8 mouse cellular contexts compared by ENCODE assay signal in genomic region chr6:128308311-128308710, GRCm38 (mm10). TPM values are rescaled to one million over a fixed set of nuclear protein-coding genes. Genes with fewer than 3 reads are reported as not detected.
DNase-seq lines count a peak whose midpoint lies in the region; ATAC-seq and TF ChIP-seq lines count a peak whose summit lies in the region.

No protein-coding gene starts in this region.

- H3K27ac ChIP-seq in kidney, embryonic 16.5 days (ENCODE audit: low read length) = no peak overlapping the region
- no peak overlapping the region for H3K27ac ChIP-seq in stomach, postnatal 0 days (replicated peaks)

- no peaks in the 10 kb centered on the region for H3K4me1 ChIP-seq in kidney, embryonic 16.5 days (ENCODE audit: insufficient read depth, low read length)
- no peaks in the 10 kb centered on the region for H3K4me1 ChIP-seq in stomach, postnatal 0 days (replicated peaks; ENCODE audit: control insufficient read depth, insufficient read depth)

- TF ChIP-seq EP300 in stomach, postnatal 0 days (optimal IDR thresholded peaks at IDR 0.05) = no peak

- peak; percentile 32 to 77 for DNase-seq in heart, adult 18-20 months
- DNase-seq in heart, adult 11 months = no peak
- DNase-seq in MN1 (ENCODE audit: low spot score) = peak; percentile 18
- peak; percentile 69 to 78 for DNase-seq in cerebellum, postnatal 36 days
- DNase-seq in lung, postnatal 14 days = peak; percentile 79
- DNase-seq in stomach, postnatal 0 days (ENCODE audit: low spot score) = peak; percentile 74

- no peak overlapping the region for H3K4me3 ChIP-seq in kidney, embryonic 16.5 days (ENCODE audit: low read length)
- no peak overlapping the region for H3K4me3 ChIP-seq in stomach, postnatal 0 days (ENCODE audit: low read depth, low read length)

- H3K36me3 ChIP-seq in kidney, embryonic 16.5 days (ENCODE audit: insufficient read depth, low read length) = no peaks in the 10 kb centered on the region
- H3K36me3 ChIP-seq in stomach, postnatal 0 days (ENCODE audit: control insufficient read depth, insufficient read depth, low read length) = no peaks in the 10 kb centered on the region

- no peak overlapping the region for H3K4me2 ChIP-seq in kidney, embryonic 16.5 days (replicated peaks; ENCODE audit: low read depth, low read length)
- no peak overlapping the region for H3K4me2 ChIP-seq in stomach, postnatal 0 days (replicated peaks; ENCODE audit: low read depth)

- peak; percentile 63 for ATAC-seq in granulocyte monocyte progenitor cell, adult 5-6 weeks (replicated peaks; ENCODE audit: poor library complexity, severe bottlenecking)
- peak; percentile 63 for ATAC-seq in kidney, embryonic 16.5 days (ENCODE audit: low FRiP score, low TSS enrichment)
- ATAC-seq in stomach, postnatal 0 days (ENCODE audit: low FRiP score, low TSS enrichment) = peak; percentile 63; the same call in 1 of the 2 replicates

- WGBS in kidney, embryonic 16.5 days = 23% methylated on average over 4 of the region's 4 CpGs
- WGBS in stomach, postnatal 0 days = 29% methylated on average over 4 of the region's 4 CpGs

- peak; percentile 87 for TF ChIP-seq CTCF in stomach, postnatal 0 days (IDR thresholded peaks at IDR 0.05; ENCODE audit: low read depth)

- H3K9me3 ChIP-seq in kidney, embryonic 16.5 days (ENCODE audit: low read length) = no peaks in the 10 kb centered on the region
- H3K9me3 ChIP-seq in stomach, postnatal 0 days (ENCODE audit: control insufficient read depth, low read length) = no peaks in the 10 kb centered on the region

- no peak overlapping the region for H3K9ac ChIP-seq in kidney, embryonic 16.5 days (replicated peaks; ENCODE audit: low read length)
- no peak overlapping the region for H3K9ac ChIP-seq in stomach, postnatal 0 days (ENCODE audit: low read length)

- H3K27me3 ChIP-seq in kidney, embryonic 16.5 days (ENCODE audit: insufficient read depth, low read length) = no peaks in the 10 kb centered on the region
- H3K27me3 ChIP-seq in stomach, postnatal 0 days (ENCODE audit: control insufficient read depth, insufficient read depth, low read length) = no peaks in the 10 kb centered on the region

RNA-seq across cellular contexts. Expression of gene Tead4, which starts 7.7 kb away (rescaled TPM):
- total RNA-seq in heart, adult 18-20 months (2021) = 1 to 10 TPM; 3.1 to 5.0 TPM
- total RNA-seq in granulocyte monocyte progenitor cell, adult 5-6 weeks (2014; fragmentation: Nextera tagmentation) = not detected in 2 replicates
- not detected in 2 replicates for total RNA-seq in granulocyte monocyte progenitor cell, adult 5-6 weeks (2017)
- polyA plus RNA-seq in kidney, embryonic 16.5 days (2015; fragmentation: Nextera tagmentation; extraction: Ambion mirVana) = 3.0 and 3.3 TPM in 2 replicates
- 1.5 and 2.2 TPM in 2 replicates for polyA plus RNA-seq in stomach, postnatal 0 days (2015; fragmentation: Nextera tagmentation; extraction: Ambion mirVana)

RNA-seq across cellular contexts. Expression of gene Tulp3, which starts 47.3 kb away (rescaled TPM):
- 1 to 10 TPM; 5.6 to 6.1 TPM for total RNA-seq in heart, adult 18-20 months (2021)
- total RNA-seq in granulocyte monocyte progenitor cell, adult 5-6 weeks (2014; fragmentation: Nextera tagmentation) = 0.21 and 3.7 TPM in 2 replicates
- total RNA-seq in granulocyte monocyte progenitor cell, adult 5-6 weeks (2017) = 0.46 TPM in 1 of 2 replicates, not detected in the other
- polyA plus RNA-seq in kidney, embryonic 16.5 days (2015; fragmentation: Nextera tagmentation; extraction: Ambion mirVana) = 24.1 and 28.4 TPM in 2 replicates
- polyA plus RNA-seq in stomach, postnatal 0 days (2015; fragmentation: Nextera tagmentation; extraction: Ambion mirVana) = 5.0 and 5.3 TPM in 2 replicates

RNA-seq across cellular contexts. Expression of gene Rhno1, which starts 54.4 kb away (rescaled TPM):
- total RNA-seq in heart, adult 18-20 months (2021) = 10 to 100 TPM in 1 of 2 experiments, 1 to 10 TPM in 1; 8.8 to 10.6 TPM
- 43.7 and 51.3 TPM in 2 replicates for total RNA-seq in granulocyte monocyte progenitor cell, adult 5-6 weeks (2014; fragmentation: Nextera tagmentation)
- total RNA-seq in granulocyte monocyte progenitor cell, adult 5-6 weeks (2017) = 33.3 and 37.4 TPM in 2 replicates
- 121 and 131 TPM in 2 replicates for polyA plus RNA-seq in kidney, embryonic 16.5 days (2015; fragmentation: Nextera tagmentation; extraction: Ambion mirVana)
- polyA plus RNA-seq in stomach, postnatal 0 days (2015; fragmentation: Nextera tagmentation; extraction: Ambion mirVana) = 39.1 and 41.0 TPM in 2 replicates

RNA-seq across cellular contexts. Expression of gene Foxm1, which starts 54.5 kb away (rescaled TPM):
- total RNA-seq in heart, adult 18-20 months (2021) = under 1 TPM; 0.52 to 0.98 TPM
- 38.8 and 53.2 TPM in 2 replicates for total RNA-seq in granulocyte monocyte progenitor cell, adult 5-6 weeks (2014; fragmentation: Nextera tagmentation)
- total RNA-seq in granulocyte monocyte progenitor cell, adult 5-6 weeks (2017) = 12.8 and 18.2 TPM in 2 replicates
- polyA plus RNA-seq in kidney, embryonic 16.5 days (2015; fragmentation: Nextera tagmentation; extraction: Ambion mirVana) = 31.3 and 38.3 TPM in 2 replicates
- polyA plus RNA-seq in stomach, postnatal 0 days (2015; fragmentation: Nextera tagmentation; extraction: Ambion mirVana) = 5.4 and 5.7 TPM in 2 replicates

Comparison
In these comparisons a context has a peak if more than half of its experiments do, and no peak if none do; other contexts are left out.
1. RNA of gene Tead4, which starts 7.7 kb away (total RNA-seq): 3.1 to 5.0 TPM in heart, adult 18-20 months; not detected in granulocyte monocyte progenitor cell, adult 5-6 weeks; every median in the first group is over 4 times any median in the second.
2. Peak in every context shown above with its lines, with median percentiles within 50 percentile points of each other: ATAC-seq.